Mouse (Mus musculus): ENCODE data around the gene 4933436I01Rik.
A peak's percentile ranks its signal among the peaks of the same experiment; 100 is the strongest.

4933436I01Rik gene

DNA sequence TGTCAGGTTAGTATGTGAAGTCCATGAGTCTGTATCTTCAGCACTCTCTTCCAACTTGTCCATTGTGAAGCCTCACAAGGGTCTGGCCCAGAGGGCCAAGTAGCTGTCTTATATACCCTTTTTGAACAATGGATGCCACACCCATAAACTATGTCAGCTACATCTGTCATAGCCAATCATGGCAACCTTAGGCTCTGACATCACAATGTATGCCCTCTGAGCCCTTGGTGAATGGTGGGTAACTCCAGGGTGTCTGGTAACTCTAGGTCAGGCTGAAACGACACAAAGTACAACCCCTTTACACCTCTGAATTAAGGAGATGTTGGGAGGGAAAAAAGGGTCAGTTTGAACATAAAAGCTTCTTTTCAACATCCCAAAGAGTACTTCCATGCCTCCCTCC, at the start of gene 4933436I01Rik:
TSS of gene 4933436I01Rik (minus strand) at position 101 of the 400 bp plus-strand sequence.
- DNase-seq, result no peak

DNA sequence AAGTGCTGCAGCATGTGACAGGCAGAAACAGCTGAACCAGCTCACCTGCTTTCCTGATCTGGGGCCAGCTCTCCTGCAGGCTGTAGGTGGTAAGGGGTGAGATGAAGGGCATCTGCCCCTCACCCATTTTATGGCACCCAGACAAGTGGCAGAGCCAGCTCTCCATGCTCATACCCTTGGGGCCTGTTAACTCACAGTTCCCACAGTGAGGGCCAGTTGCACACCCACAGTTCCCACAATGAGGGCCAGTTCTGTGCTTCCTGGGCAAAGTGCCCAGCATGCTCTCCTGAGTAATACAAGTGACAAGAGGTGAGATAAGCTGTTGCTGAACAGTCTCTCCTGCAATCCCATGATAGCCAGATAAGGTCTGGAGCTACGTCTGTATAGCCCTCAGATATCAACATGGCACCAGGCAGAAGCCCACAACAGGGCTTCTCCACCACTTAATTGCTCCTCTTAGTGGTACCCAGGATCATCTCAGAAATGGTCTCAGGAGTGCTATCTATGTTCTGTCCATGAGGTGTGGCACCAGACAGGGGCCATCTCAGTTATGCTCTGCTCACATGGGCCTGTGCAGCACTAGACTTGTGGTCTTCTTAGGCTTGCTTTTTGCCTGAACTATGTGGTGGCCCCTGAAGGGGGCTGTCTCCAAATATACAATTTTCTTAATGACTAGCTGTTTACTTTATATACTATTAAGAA, 3.7 kb upstream of the 4933436I01Rik start:
- peak; percentile 30 to 37 for DNase-seq

DNA sequence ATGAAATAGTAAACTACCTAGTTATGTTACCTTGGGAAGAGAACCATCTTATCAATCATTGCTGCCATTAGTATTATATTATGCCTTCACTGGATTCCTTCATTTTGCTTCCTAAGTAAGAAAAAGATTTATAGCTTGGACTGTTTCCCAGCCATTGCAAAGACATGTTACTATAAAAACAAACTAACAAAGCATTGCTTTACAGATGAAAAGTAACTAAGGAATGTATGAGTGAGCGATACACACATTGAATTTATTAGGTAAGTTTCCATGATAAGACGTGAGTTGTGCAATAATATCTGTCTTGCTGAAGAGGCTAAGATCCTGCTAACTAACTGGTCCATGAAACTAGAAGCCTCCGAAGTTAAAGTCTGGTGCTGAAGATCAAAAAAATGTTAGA, 37.8 kb downstream of the 4933436I01Rik start:
- no peak for DNase-seq

Data from cerebellum, postnatal 36 days (tissue).